Mouse (Mus musculus): ENCODE results near the gene Tctn1. TPM values are rescaled to one million over a fixed set of nuclear protein-coding genes. Genes with fewer than 3 reads are reported as not detected.

Tctn1 gene
- polyA plus RNA-seq, 1 experiment = 22.1 TPM

DNA sequence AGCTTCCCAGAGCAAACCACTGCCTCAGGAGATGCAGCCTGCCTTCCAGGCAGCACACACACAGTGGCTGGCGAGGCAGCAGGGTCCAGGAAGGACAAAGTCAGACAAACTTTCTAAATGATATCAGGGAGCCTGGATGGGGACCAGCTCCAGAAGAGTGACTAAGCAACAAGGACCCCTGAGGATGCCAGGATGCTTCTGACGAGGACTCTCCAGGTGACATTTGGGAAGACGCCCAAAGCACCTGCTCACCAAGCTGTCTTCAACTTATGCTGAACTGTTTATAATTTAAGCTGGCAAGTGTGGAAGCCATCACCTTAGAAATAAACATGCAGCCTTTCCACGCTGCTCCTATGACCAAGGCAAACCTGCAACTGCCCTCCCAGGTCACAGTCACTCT is 15.0 kb downstream of the Tctn1 start:
- TF ChIP-seq CTCF (IDR thresholded peaks at IDR 0.05; ENCODE audit: extremely low read depth, insufficient read depth, insufficient read length, insufficient replicate concordance) = no peak
- TF ChIP-seq POLR2A (IDR thresholded peaks at IDR 0.05; ENCODE audit: low read depth, low read length) = no peak
- H3K4me3 ChIP-seq (ENCODE audit: extremely low read depth, insufficient read depth, insufficient read length) = no peak overlapping the region
- DNase-seq (ENCODE audit: low read depth in 1 of 2, low spot score in 2 of 2) = no peak
- no peaks in the 10 kb centered on the region for H3K27me3 ChIP-seq (ENCODE audit: control insufficient read depth, insufficient read depth, low read length)
- peaks cover 16% of the 10 kb centered on the region for H3K4me1 ChIP-seq (ENCODE audit: control insufficient read depth, insufficient read depth, insufficient read length)
- 95% methylated on average over 4 of the region's 4 CpGs for WGBS
- H3K27ac ChIP-seq (ENCODE audit: insufficient read depth, low read length) = no peak overlapping the region
- peaks cover 2% of the 10 kb centered on the region; the same call in 1 of the 2 replicates for H3K36me3 ChIP-seq (ENCODE audit: control insufficient read depth, insufficient read depth, low read length)

DNA sequence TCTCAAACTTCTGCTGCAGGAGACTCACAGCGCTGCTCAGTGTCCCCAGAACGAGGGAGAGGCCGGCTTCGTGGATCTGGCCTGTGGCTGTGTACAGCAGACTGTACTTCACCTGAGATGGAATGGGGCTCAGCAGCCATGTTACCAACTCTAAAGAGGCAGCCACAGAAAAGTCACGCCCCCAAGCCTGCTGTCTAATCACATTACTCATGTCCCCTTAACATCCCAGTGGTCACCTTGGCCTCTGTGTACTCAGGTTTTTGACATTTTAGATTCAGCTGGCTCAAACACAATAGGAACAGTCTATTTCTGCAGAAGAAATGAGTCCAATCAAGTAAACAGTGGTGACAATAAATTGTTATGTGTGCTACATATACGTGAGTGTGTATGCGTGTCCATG is 16.3 kb downstream of the Tctn1 start:
- peaks cover 2% of the 10 kb centered on the region; the same call in 1 of the 2 replicates for H3K36me3 ChIP-seq (ENCODE audit: control insufficient read depth, insufficient read depth, low read length)
- 96% methylated on average over 7 of the region's 7 CpGs for WGBS
- no peak overlapping the region for H3K4me3 ChIP-seq (ENCODE audit: extremely low read depth, insufficient read depth, insufficient read length)
- H3K27ac ChIP-seq (ENCODE audit: insufficient read depth, low read length) = no peak overlapping the region
- peaks cover 21% of the 10 kb centered on the region for H3K4me1 ChIP-seq (ENCODE audit: control insufficient read depth, insufficient read depth, insufficient read length)
- DNase-seq (ENCODE audit: low read depth in 1 of 2, low spot score in 2 of 2) = no peak
- TF ChIP-seq POLR2A (IDR thresholded peaks at IDR 0.05; ENCODE audit: low read depth, low read length) (no peak), CTCF (IDR thresholded peaks at IDR 0.05; ENCODE audit: extremely low read depth, insufficient read depth, insufficient read length, insufficient replicate concordance) (no peak)
- no peaks in the 10 kb centered on the region for H3K27me3 ChIP-seq (ENCODE audit: control insufficient read depth, insufficient read depth, low read length)

GRCm38 (mm10) chr5:122247529-122247928 is 16.7 kb downstream of the Tctn1 start:
- Histone ChIP-seq H3K36me3 (ENCODE audit: control insufficient read depth, insufficient read depth, low read length) (peaks cover 2% of the 10 kb centered on the region; the same call in 1 of the 2 replicates), H3K4me1 (ENCODE audit: control insufficient read depth, insufficient read depth, insufficient read length) (peaks cover 22% of the 10 kb centered on the region), H3K27ac (ENCODE audit: insufficient read depth, low read length) (no peak overlapping the region), H3K27me3 (ENCODE audit: control insufficient read depth, insufficient read depth, low read length) (no peaks in the 10 kb centered on the region), H3K4me3 (ENCODE audit: extremely low read depth, insufficient read depth, insufficient read length) (no peak overlapping the region)
- WGBS = 93% methylated on average over 11 of the region's 11 CpGs
- DNase-seq (ENCODE audit: low read depth in 1 of 2, low spot score in 2 of 2) = no peak
- TF ChIP-seq CTCF (IDR thresholded peaks at IDR 0.05; ENCODE audit: extremely low read depth, insufficient read depth, insufficient read length, insufficient replicate concordance) (no peak), POLR2A (IDR thresholded peaks at IDR 0.05; ENCODE audit: low read depth, low read length) (no peak)

GRCm38 (mm10) chr5:122246547-122247167 is 17.6 kb downstream of the Tctn1 start:
- H3K27me3 ChIP-seq (ENCODE audit: control insufficient read depth, insufficient read depth, low read length) = no peaks in the 10 kb centered on the region
- 91% methylated on average over 10 of the region's 10 CpGs for WGBS
- H3K4me3 ChIP-seq (ENCODE audit: extremely low read depth, insufficient read depth, insufficient read length) = no peak overlapping the region
- DNase-seq (ENCODE audit: low read depth in 1 of 2, low spot score in 2 of 2) = no peak
- TF ChIP-seq POLR2A (IDR thresholded peaks at IDR 0.05; ENCODE audit: low read depth, low read length) = no peak
- TF ChIP-seq CTCF (IDR thresholded peaks at IDR 0.05; ENCODE audit: extremely low read depth, insufficient read depth, insufficient read length, insufficient replicate concordance) = no peak
- peaks cover 20% of the 10 kb centered on the region; the same call in 1 of the 2 replicates for H3K4me1 ChIP-seq (ENCODE audit: control insufficient read depth, insufficient read depth, insufficient read length)
- H3K27ac ChIP-seq (ENCODE audit: insufficient read depth, low read length) = no peak overlapping the region
- peaks cover 5% of the 10 kb centered on the region for H3K36me3 ChIP-seq (ENCODE audit: control insufficient read depth, insufficient read depth, low read length)

DNA sequence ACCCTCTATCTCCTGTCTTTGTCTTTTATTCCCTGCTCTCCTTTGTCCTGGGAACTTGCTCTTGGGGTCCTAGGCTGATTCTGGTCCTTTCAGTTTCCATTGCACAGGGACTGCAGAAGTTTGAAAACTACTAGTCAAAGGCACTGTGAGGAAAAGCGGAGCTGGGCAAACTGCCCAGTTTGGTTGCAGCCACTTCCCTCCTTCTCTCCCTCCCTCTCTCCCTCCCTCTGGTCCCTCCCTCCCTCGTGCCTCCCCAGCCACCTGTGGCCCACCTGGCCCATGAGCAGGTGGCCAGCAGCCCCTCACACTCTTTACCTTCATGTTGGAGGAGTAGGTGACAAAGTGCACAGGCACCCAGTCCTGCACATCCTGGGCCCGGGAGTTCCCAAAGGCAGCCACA is 19.1 kb downstream of the Tctn1 start:
- no peak for TF ChIP-seq CTCF (IDR thresholded peaks at IDR 0.05; ENCODE audit: extremely low read depth, insufficient read depth, insufficient read length, insufficient replicate concordance)
- no peak for TF ChIP-seq POLR2A (IDR thresholded peaks at IDR 0.05; ENCODE audit: low read depth, low read length)
- Histone ChIP-seq H3K27me3 (ENCODE audit: control insufficient read depth, insufficient read depth, low read length) (no peaks in the 10 kb centered on the region), H3K4me3 (ENCODE audit: extremely low read depth, insufficient read depth, insufficient read length) (no peak overlapping the region), H3K4me1 (ENCODE audit: control insufficient read depth, insufficient read depth, insufficient read length) (peaks cover 8% of the 10 kb centered on the region; the same call in 1 of the 2 replicates), H3K27ac (ENCODE audit: insufficient read depth, low read length) (no peak overlapping the region), H3K36me3 (ENCODE audit: control insufficient read depth, insufficient read depth, low read length) (peaks cover 19% of the 10 kb centered on the region)
- 46% methylated on average over 3 of the region's 3 CpGs for WGBS
- DNase-seq (ENCODE audit: low read depth in 1 of 2, low spot score in 2 of 2) = no peak

- no peak for DNase-seq (ENCODE audit: low read depth in 1 of 2, low spot score in 2 of 2)
- TF ChIP-seq CTCF (IDR thresholded peaks at IDR 0.05; ENCODE audit: extremely low read depth, insufficient read depth, insufficient read length, insufficient replicate concordance) (no peak), POLR2A (IDR thresholded peaks at IDR 0.05; ENCODE audit: low read depth, low read length) (no peak)
- Histone ChIP-seq H3K4me3 (ENCODE audit: extremely low read depth, insufficient read depth, insufficient read length) (no peak overlapping the region), H3K36me3 (ENCODE audit: control insufficient read depth, insufficient read depth, low read length) (peaks cover 30% of the 10 kb centered on the region), H3K27me3 (ENCODE audit: control insufficient read depth, insufficient read depth, low read length) (no peaks in the 10 kb centered on the region), H3K4me1 (ENCODE audit: control insufficient read depth, insufficient read depth, insufficient read length) (peaks cover 8% of the 10 kb centered on the region; the same call in 1 of the 2 replicates), H3K27ac (ENCODE audit: insufficient read depth, low read length) (peak overlapping the region; percentile 84)
- WGBS = 74% methylated on average over 17 of the region's 17 CpGs
Measured at GRCm38 (mm10) chr5:122243781-122244523, 20.3 kb downstream of the Tctn1 start.
